Mouse (Mus musculus): ENCODE data around the gene Gm7233. TPM values are rescaled to one million over a fixed set of nuclear protein-coding genes. Genes with fewer than 3 reads are reported as not detected.
"Not testable (repeated sequence)": the region's sequence is repeated elsewhere in the genome, so short reads cannot be mapped to it uniquely, and the experiment has no call there.

The Gm7233 gene
- not detected in 2 replicates for polyA plus RNA-seq (2016; fragmentation: Nextera tagmentation; extraction: Ambion mirVana)

DNA sequence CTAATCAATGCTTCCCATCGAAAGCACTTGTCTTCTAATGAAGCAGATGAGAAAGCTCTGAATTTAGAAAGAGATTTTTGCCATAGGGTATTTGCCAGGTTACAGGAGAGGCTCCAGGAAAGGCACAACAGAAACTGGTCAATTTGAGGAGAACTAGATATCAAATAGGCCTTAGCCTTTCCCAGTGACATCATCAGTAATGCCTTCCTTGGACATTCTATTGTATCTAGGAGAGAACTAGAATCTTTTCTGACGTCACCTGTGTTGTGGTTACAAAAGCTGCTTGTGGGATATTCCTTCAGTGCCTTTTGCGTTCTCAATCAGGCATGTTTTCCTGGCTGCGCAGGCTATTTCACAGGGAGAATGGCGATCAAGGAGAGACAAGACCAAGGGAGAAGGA is at the start of gene Gm7233:
Gm7233 (plus strand) TSS at position 301 of the 400 bp plus-strand sequence.
- not testable (repeated sequence) for H3K36me3 ChIP-seq; H3K4me2 ChIP-seq (replicated peaks); ATAC-seq (ENCODE audit: low FRiP score); H3K9ac ChIP-seq; H3K9me3 ChIP-seq (replicated peaks); H3K27me3 ChIP-seq; H3K27ac ChIP-seq; H3K4me3 ChIP-seq; H3K4me1 ChIP-seq
- 83% methylated on average over 5 of the region's 5 CpGs for WGBS

DNA sequence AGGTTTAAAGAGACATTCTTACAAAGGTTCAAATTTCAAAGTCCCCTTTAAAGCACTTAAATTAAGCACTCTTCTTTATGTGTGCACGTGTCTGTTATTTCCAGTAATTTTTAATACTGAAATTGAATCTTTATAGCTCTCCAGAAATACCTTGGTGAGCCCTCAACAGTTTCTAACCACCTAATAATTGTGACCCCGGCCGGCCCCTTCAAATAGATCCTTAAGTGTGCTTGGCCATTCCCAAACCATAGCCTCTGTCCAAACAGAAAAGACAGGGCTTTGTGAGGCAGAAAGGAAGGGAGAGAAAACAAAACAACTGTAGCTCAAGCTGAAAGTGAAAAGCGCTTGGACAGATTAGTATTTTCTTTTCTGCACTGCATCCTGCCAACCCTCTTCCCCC is 12.5 kb upstream of the Gm7233 start:
- WGBS = 74% methylated on average over 4 of the region's 4 CpGs
- H3K27me3 ChIP-seq = not testable (repeated sequence)

DNA sequence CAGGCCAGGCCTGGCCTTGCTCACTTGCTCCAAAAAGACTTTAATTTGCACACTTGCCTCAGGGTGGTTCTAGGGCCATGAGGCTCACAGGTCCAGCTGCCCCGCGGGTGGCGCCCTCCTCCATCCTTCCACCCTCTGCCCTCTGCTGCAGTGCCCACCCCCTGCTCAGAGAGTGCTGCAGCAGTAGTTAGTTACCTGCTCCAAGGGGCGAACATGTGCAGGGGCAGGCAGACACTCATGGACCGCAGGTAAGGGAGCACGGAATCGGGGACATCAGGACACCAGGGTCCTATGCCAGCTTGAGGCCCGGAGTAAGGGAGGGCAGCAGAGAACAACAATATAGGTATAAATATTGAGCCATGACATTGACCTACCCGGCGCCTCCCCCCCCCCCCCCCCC is 11.7 kb upstream of the Gm7233 start:
- not testable (repeated sequence) for H3K4me3 ChIP-seq; H3K9ac ChIP-seq; H3K27ac ChIP-seq; H3K27me3 ChIP-seq; ATAC-seq (ENCODE audit: low FRiP score); H3K36me3 ChIP-seq; H3K9me3 ChIP-seq (replicated peaks); H3K4me2 ChIP-seq (replicated peaks); H3K4me1 ChIP-seq
- no CpG with 5 or more reads among the region's 10 CpGs for WGBS

More for the DNA sequence above, 12.5 kb upstream of the Gm7233 start:
- not testable (repeated sequence) for H3K36me3 ChIP-seq; H3K9ac ChIP-seq; H3K4me2 ChIP-seq (replicated peaks); H3K4me1 ChIP-seq; ATAC-seq (ENCODE audit: low FRiP score); H3K9me3 ChIP-seq (replicated peaks); H3K4me3 ChIP-seq; H3K27ac ChIP-seq

DNA sequence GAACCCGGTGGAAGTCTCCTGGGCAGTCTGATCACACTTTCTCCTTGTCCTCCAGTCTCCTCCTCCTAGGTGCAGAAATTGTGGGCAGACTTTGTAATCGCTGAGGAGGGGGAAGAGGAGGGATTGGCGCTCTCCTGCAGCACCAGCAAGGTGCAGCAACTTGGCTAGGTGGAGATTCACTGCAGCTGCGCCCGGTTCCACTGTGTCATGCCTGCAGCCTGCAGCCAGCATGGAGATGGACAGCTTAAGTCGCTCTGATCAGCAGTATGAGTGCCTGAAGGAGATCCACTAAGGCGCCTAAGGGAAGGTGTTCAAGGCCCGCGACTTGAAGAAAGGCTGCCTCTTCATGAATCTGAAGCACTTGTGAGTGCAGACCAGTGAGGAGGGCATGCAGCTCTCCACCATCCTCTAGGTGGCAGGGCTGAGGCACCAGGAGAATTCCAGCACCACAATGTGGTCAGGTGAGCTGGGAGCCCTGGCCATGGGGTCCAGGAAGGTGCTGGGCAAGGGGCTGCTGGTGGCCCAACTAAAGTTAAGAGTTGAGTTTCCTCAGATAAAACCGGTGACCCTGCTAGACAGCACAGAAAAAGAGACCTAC is 11.0 kb upstream of the Gm7233 start:
- not testable (repeated sequence) for H3K9me3 ChIP-seq (replicated peaks); H3K27me3 ChIP-seq; H3K9ac ChIP-seq; H3K4me3 ChIP-seq; H3K4me2 ChIP-seq (replicated peaks); ATAC-seq (ENCODE audit: low FRiP score); H3K4me1 ChIP-seq; H3K27ac ChIP-seq; H3K36me3 ChIP-seq
- 13% methylated on average over 1 of the region's 10 CpGs for WGBS

DNA sequence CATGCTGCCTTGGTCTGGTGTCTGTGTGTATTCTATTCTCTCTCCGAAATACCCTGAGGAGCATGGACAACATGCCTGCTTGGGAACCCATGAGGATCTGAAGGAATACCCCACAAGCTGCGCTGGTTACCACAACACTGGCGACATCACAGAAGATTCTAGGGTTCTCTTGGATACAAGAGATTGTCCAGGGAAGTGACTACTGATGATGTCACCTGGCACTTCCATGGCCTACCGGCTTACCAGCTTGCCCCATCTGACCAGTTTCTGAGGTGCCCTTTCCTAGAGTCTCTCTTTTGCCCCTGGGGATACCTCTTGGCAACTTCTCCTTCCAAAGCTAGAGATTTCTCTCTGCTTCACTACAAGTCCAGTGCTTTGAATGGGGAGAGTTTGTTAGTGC is 55.5 kb downstream of the Gm7233 start, which contains the start of gene Gm8122:
Gm8122 (minus strand) TSS at position 101 of the 400 bp plus-strand sequence.
- not testable (repeated sequence) for H3K9ac ChIP-seq; H3K4me2 ChIP-seq (replicated peaks); H3K27me3 ChIP-seq; H3K36me3 ChIP-seq; ATAC-seq (ENCODE audit: low FRiP score); H3K4me3 ChIP-seq; H3K4me1 ChIP-seq; H3K9me3 ChIP-seq (replicated peaks); H3K27ac ChIP-seq
- WGBS = 99% methylated on average over 4 of the region's 4 CpGs

Other genes with a start within 250 kb of the Gm7233 start
- not detected in 2 replicates for gene Gm8082, start 186.2 kb upstream of the Gm7233 start, polyA plus RNA-seq (2016; fragmentation: Nextera tagmentation; extraction: Ambion mirVana)
- not detected in 2 replicates for gene Gm10376, start 164.2 kb upstream of the Gm7233 start, polyA plus RNA-seq (2016; fragmentation: Nextera tagmentation; extraction: Ambion mirVana)
- not detected in 2 replicates for gene Gm8094, start 103.2 kb upstream of the Gm7233 start, polyA plus RNA-seq (2016; fragmentation: Nextera tagmentation; extraction: Ambion mirVana)
- not detected in 2 replicates for gene Gm8104, start 79.3 kb upstream of the Gm7233 start, polyA plus RNA-seq (2016; fragmentation: Nextera tagmentation; extraction: Ambion mirVana)
- not detected in 2 replicates for gene Gm8122, start 55.4 kb downstream of the Gm7233 start, polyA plus RNA-seq (2016; fragmentation: Nextera tagmentation; extraction: Ambion mirVana)
- not detected in 2 replicates for gene Gm8126, start 78.8 kb downstream of the Gm7233 start, polyA plus RNA-seq (2016; fragmentation: Nextera tagmentation; extraction: Ambion mirVana)
- not detected in 2 replicates for gene Gm9732, start 95.2 kb downstream of the Gm7233 start, polyA plus RNA-seq (2016; fragmentation: Nextera tagmentation; extraction: Ambion mirVana)
- gene Gm8127, start 114.0 kb downstream of the Gm7233 start, polyA plus RNA-seq (2016; fragmentation: Nextera tagmentation; extraction: Ambion mirVana) = not detected in 2 replicates
- not detected in 2 replicates for gene 1700001F09Rik, start 167.9 kb downstream of the Gm7233 start, polyA plus RNA-seq (2016; fragmentation: Nextera tagmentation; extraction: Ambion mirVana)
- not detected in 2 replicates for gene Gm8138, start 236.5 kb downstream of the Gm7233 start, polyA plus RNA-seq (2016; fragmentation: Nextera tagmentation; extraction: Ambion mirVana)

Data from hindbrain, embryonic 12.5 days (tissue).